Mouse (Mus musculus) MEL (cell line): Measurements from ENCODE around the gene P2rx4. TPM values are rescaled to one million over a fixed set of nuclear protein-coding genes. Genes with fewer than 3 reads are reported as not detected.
A peak's percentile ranks its signal among the peaks of the same experiment; 100 is the strongest.

Experiments used
- DNase-seq: peaks from one replicate; pipeline ENCODE4 v3.0.0; 2011; ENCODE audit warnings: low read depth, low spot score
- H3K27ac ChIP-seq: 2 replicates; pipeline ENCODE4 v1.5.1; 2012; ENCODE audit warnings: low read depth, mild to moderate bottlenecking, control low read depth, low read length, moderate library complexity; ENCODE audit not compliant: control insufficient read depth
- H3K27me3 ChIP-seq, 2 experiments: fragments of 150-350 bp in 1 of 2; sonication (generic) in 1 of 2; 2 replicates each; pipeline ENCODE4 v1.6.1; 2012; ENCODE audit warnings: low read length in 2 of 2, mild to moderate bottlenecking in 2 of 2, improper control_type of control experiment in 1 of 2, moderate library complexity in 1 of 2; ENCODE audit not compliant: insufficient read depth in 2 of 2, control insufficient read depth in 1 of 2
- H3K36me3 ChIP-seq, 2 experiments: 2 replicates each; pipeline ENCODE4 v1.6.1; 2012 to 2014; ENCODE audit warnings: low read length in 2 of 2, improper control_type of control experiment in 1 of 2, inconsistent platforms in 1 of 2, mild to moderate bottlenecking in 1 of 2; ENCODE audit not compliant: insufficient read depth in 2 of 2, control insufficient read depth in 1 of 2
- H3K4me1 ChIP-seq, 2 experiments: fragments of 150-350 bp in 1 of 2; sonication (generic) in 1 of 2; 2 replicates each; pipeline ENCODE4 v1.6.1; 2012; ENCODE audit warnings: low read length in 2 of 2, improper control_type of control experiment in 1 of 2, mild to moderate bottlenecking in 1 of 2; ENCODE audit not compliant: insufficient read depth in 2 of 2, control insufficient read depth in 1 of 2
- H3K4me3 ChIP-seq, 2 experiments: fragments of 150-350 bp in 1 of 2; sonication (generic) in 1 of 2; 2 replicates each; pipeline ENCODE4 v1.5.1; 2012; ENCODE audit warnings: low read depth in 2 of 2, low read length in 2 of 2, mild to moderate bottlenecking in 2 of 2, moderate library complexity in 2 of 2, control low read depth in 1 of 2, improper control_type of control experiment in 1 of 2; ENCODE audit not compliant: control insufficient read depth in 1 of 2, insufficient read depth in 1 of 2
- H3K79me2 ChIP-seq: 2 replicates; pipeline ENCODE4 v1.6.1; 2012; ENCODE audit warnings: mild to moderate bottlenecking, low read length, moderate library complexity; ENCODE audit not compliant: control insufficient read depth, poor library complexity, insufficient read depth
- H3K9ac ChIP-seq: 2 replicates; pipeline ENCODE4 v1.6.1; 2012; ENCODE audit warnings: low read depth, mild to moderate bottlenecking, control low read depth, low read length, moderate library complexity; ENCODE audit not compliant: control insufficient read depth, poor library complexity, severe bottlenecking
- H3K9me3 ChIP-seq: fragments of 150-350 bp; sonication (generic); replicated peaks from 2 replicates; pipeline ENCODE4 v1.6.1; 2012; ENCODE audit warnings: mild to moderate bottlenecking, low read length, improper control_type of control experiment, moderate library complexity; ENCODE audit not compliant: insufficient read depth
- CHD2 ChIP-seq: IDR thresholded peaks from 2 replicates; pipeline ENCODE4 v1.6.1; 2011; ENCODE audit warnings: low read length, improper control_type of control experiment
- CTCF ChIP-seq, 3 experiments: IDR thresholded peaks in 2 of 3; conservative IDR thresholded peaks in 1 of 3; 2 replicates each; pipeline ENCODE4 v1.5.1; 2011 to 2012; ENCODE audit warnings: low read length in 3 of 3, low read depth in 2 of 3, mild to moderate bottlenecking in 2 of 3, improper control_type of control experiment in 1 of 3, inconsistent platforms in 1 of 3, mixed read lengths in 1 of 3, moderate library complexity in 1 of 3; ENCODE audit not compliant: control insufficient read depth in 1 of 3, insufficient read depth in 1 of 3, poor library complexity in 1 of 3, severe bottlenecking in 1 of 3
- GATA1 ChIP-seq: IDR thresholded peaks from 2 replicates; pipeline ENCODE4 v1.6.1; 2011; ENCODE audit warnings: low read depth, low read length, improper control_type of control experiment
- JUND ChIP-seq: IDR thresholded peaks from 2 replicates; pipeline ENCODE4 v1.6.1; 2011; ENCODE audit warnings: low read depth, mild to moderate bottlenecking, improper control_type of control experiment, low read length
- KAT2A ChIP-seq: conservative IDR thresholded peaks from 2 replicates; pipeline ENCODE4 v1.6.1; 2012; ENCODE audit warnings: low read depth, low read length, improper control_type of control experiment, inconsistent platforms
- MAFK ChIP-seq: IDR thresholded peaks from 2 replicates; pipeline ENCODE4 v1.6.1; 2011; ENCODE audit warnings: low read depth, mild to moderate bottlenecking, low read length, improper control_type of control experiment, borderline replicate concordance
- MAX ChIP-seq: IDR thresholded peaks from 2 replicates; pipeline ENCODE4 v1.6.1; 2011; ENCODE audit warnings: low read length, improper control_type of control experiment
- MAZ ChIP-seq: IDR thresholded peaks from 2 replicates; pipeline ENCODE4 v1.6.1; 2012; ENCODE audit warnings: low read depth, mild to moderate bottlenecking, inconsistent platforms, low read length, improper control_type of control experiment
- MYC ChIP-seq: IDR thresholded peaks from 2 replicates; pipeline ENCODE4 v1.6.1; 2011; ENCODE audit warnings: low read depth, mild to moderate bottlenecking, low read length, improper control_type of control experiment, moderate library complexity
- NELFE ChIP-seq: IDR thresholded peaks from 2 replicates; pipeline ENCODE4 v1.6.1; 2011; ENCODE audit warnings: low read depth, low read length, improper control_type of control experiment
- NRF1 ChIP-seq: IDR thresholded peaks from 2 replicates; pipeline ENCODE4 v1.6.1; 2014; ENCODE audit warnings: low read depth, mild to moderate bottlenecking, inconsistent platforms, low read length, improper control_type of control experiment, moderate library complexity; ENCODE audit not compliant: poor library complexity, insufficient read depth, severe bottlenecking
- POLR2A ChIP-seq, 2 experiments: IDR thresholded peaks; 2 replicates each; pipeline ENCODE4 v1.6.1; 2011 to 2012; ENCODE audit warnings: low read length in 2 of 2, mild to moderate bottlenecking in 2 of 2, control low read depth in 1 of 2, improper control_type of control experiment in 1 of 2, low read depth in 1 of 2, moderate library complexity in 1 of 2; ENCODE audit not compliant: control insufficient read depth in 1 of 2, insufficient read depth in 1 of 2, poor library complexity in 1 of 2
- POLR2AphosphoS2 ChIP-seq: IDR thresholded peaks from 2 replicates; pipeline ENCODE4 v1.6.1; 2011; ENCODE audit warnings: low read length, improper control_type of control experiment
- POLR2AphosphoS5 ChIP-seq: IDR thresholded peaks from 2 replicates; pipeline ENCODE4 v1.6.1; 2012; ENCODE audit warnings: low read depth, borderline replicate concordance, mild to moderate bottlenecking, inconsistent platforms, low read length, moderate library complexity, mixed read lengths
- RAD21 ChIP-seq: IDR thresholded peaks from 2 replicates; pipeline ENCODE4 v1.6.1; 2011; ENCODE audit warnings: mild to moderate bottlenecking, low read depth, low read length, improper control_type of control experiment
- SIN3A ChIP-seq: IDR thresholded peaks from 2 replicates; pipeline ENCODE4 v1.6.1; 2012; ENCODE audit warnings: low read length, improper control_type of control experiment, inconsistent platforms
- SMC3 ChIP-seq: IDR thresholded peaks from 2 replicates; pipeline ENCODE4 v1.6.1; 2011; ENCODE audit warnings: low read depth, low read length, improper control_type of control experiment
- TAL1 ChIP-seq: IDR thresholded peaks from 2 replicates; pipeline ENCODE4 v1.6.1; 2012; ENCODE audit warnings: mild to moderate bottlenecking, inconsistent platforms, low read length, moderate library complexity, mixed read lengths
- TBP ChIP-seq: IDR thresholded peaks from 2 replicates; pipeline ENCODE4 v1.8.0; 2011; ENCODE audit warnings: low read depth, low read length, improper control_type of control experiment
- TCF12 ChIP-seq: IDR thresholded peaks from 2 replicates; pipeline ENCODE4 v1.6.1; 2014; ENCODE audit warnings: low read depth, mild to moderate bottlenecking, inconsistent platforms, low read length, improper control_type of control experiment, moderate library complexity
- UBTF ChIP-seq: IDR thresholded peaks from 2 replicates; pipeline ENCODE4 v1.6.1; 2012; ENCODE audit warnings: low read depth, mild to moderate bottlenecking, inconsistent platforms, low read length, improper control_type of control experiment, moderate library complexity, borderline replicate concordance; ENCODE audit not compliant: insufficient read depth
- USF1 ChIP-seq: IDR thresholded peaks from 2 replicates; pipeline ENCODE4 v1.6.1; 2014; ENCODE audit warnings: low read depth, mild to moderate bottlenecking, inconsistent platforms, low read length, improper control_type of control experiment, moderate library complexity
- USF2 ChIP-seq, 2 experiments: IDR thresholded peaks; 2 replicates each; pipeline ENCODE4 v1.6.1; 2011 to 2012; ENCODE audit warnings: improper control_type of control experiment in 2 of 2, low read length in 2 of 2, borderline replicate concordance in 1 of 2, inconsistent platforms in 1 of 2, low read depth in 1 of 2, mild to moderate bottlenecking in 1 of 2; ENCODE audit not compliant: insufficient read depth in 1 of 2
- ZC3H11A ChIP-seq: IDR thresholded peaks from 2 replicates; pipeline ENCODE4 v1.6.1; 2012; ENCODE audit warnings: low read depth, mild to moderate bottlenecking, inconsistent platforms, low read length, improper control_type of control experiment
- ZKSCAN1 ChIP-seq: IDR thresholded peaks from 2 replicates; pipeline ENCODE4 v1.6.1; 2012; ENCODE audit warnings: low read depth, mild to moderate bottlenecking, inconsistent platforms, low read length, improper control_type of control experiment, moderate library complexity
- ZMIZ1 ChIP-seq: IDR thresholded peaks from 2 replicates; pipeline ENCODE4 v1.6.1; 2012; ENCODE audit warnings: low read depth, mild to moderate bottlenecking, inconsistent platforms, low read length, improper control_type of control experiment, moderate library complexity
- ZNF384 ChIP-seq: IDR thresholded peaks from 2 replicates; pipeline ENCODE4 v1.6.1; 2012; ENCODE audit warnings: low read depth, mild to moderate bottlenecking, inconsistent platforms, low read length, improper control_type of control experiment
- polyA plus RNA-seq, 2 experiments: library from polyadenylated mRNA; stranded (reverse) in 1 of 2; unstranded in 1 of 2; fragments of >175 nt in 1 of 2; fragments of >200 nt in 1 of 2; gene quantifications; 2 replicates each; pipeline versions ENCODE4 v1.2.1 to v1.2.4; 2012; ENCODE audit warnings: low replicate concordance in 2 of 2, low read depth in 1 of 2; ENCODE audit not compliant: insufficient read length in 2 of 2, insufficient read depth in 1 of 2, missing spikeins in 1 of 2
- total RNA-seq: library from RNA; depleted of rRNA; stranded (reverse); fragments of 300-350 nt; gene quantifications from 2 replicates; pipeline ENCODE4 v1.2.3, GENCODE M21; 2012

The P2rx4 gene
- total and polyA plus RNA-seq, 3 experiments: 15.2 to 30.9 TPM; not detected in 1

DNA sequence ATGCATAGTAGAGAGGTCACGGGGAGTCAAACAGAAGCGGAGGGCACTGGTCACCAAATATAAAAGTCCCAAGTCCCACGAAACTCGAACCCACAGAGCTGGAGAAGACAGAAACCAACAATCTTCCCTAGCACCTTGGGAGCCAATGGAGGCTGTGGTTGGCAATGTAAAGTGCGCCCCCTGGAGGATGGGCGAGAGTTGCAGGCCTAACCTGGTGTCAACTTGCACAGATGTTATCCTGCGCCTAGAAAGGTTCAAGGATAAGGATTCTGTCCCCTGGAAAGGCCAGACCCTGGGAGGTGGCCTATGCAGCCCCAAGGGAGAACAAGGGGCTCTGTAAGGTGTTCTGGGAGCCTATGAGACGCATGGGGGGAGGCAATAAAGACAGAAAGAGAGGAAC, 24.0 kb downstream of the P2rx4 start:
- no peaks in the 10 kb centered on the region; a peak in 1 of 4 replicates for H3K36me3 ChIP-seq
- H3K9me3 ChIP-seq: no peaks in the 10 kb centered on the region
- no peak overlapping the region for H3K9ac ChIP-seq
- TF ChIP-seq ZMIZ1 (no peak), TCF12 (no peak), NELFE (no peak), MAZ (no peak), UBTF (no peak), CTCF (IDR thresholded peaks at IDR 0.05 in 2 of 3, conservative IDR thresholded peaks at IDR 0.05 in 1 of 3; ENCODE audit: control insufficient read depth in 1 of 3, insufficient read depth in 1 of 3, low read depth in 2 of 3, low read length in 3 of 3, poor library complexity in 1 of 3, severe bottlenecking in 1 of 3) (peak; percentile 84 to 97 (median 94)), POLR2AphosphoS2 (no peak), SMC3 (peak; percentile 71), POLR2AphosphoS5 (no peak), ZC3H11A (peak; percentile 63), MAX (no peak), RAD21 (peak; percentile 67), TBP (no peak), MAFK (no peak)
- H3K79me2 ChIP-seq: no peaks in the 10 kb centered on the region
- DNase-seq: peak; percentile 70
- H3K4me1 ChIP-seq: no peaks in the 10 kb centered on the region
- no peak overlapping the region for H3K27ac ChIP-seq
- H3K27me3 ChIP-seq: no peaks in the 10 kb centered on the region
- no peak overlapping the region for H3K4me3 ChIP-seq

DNA sequence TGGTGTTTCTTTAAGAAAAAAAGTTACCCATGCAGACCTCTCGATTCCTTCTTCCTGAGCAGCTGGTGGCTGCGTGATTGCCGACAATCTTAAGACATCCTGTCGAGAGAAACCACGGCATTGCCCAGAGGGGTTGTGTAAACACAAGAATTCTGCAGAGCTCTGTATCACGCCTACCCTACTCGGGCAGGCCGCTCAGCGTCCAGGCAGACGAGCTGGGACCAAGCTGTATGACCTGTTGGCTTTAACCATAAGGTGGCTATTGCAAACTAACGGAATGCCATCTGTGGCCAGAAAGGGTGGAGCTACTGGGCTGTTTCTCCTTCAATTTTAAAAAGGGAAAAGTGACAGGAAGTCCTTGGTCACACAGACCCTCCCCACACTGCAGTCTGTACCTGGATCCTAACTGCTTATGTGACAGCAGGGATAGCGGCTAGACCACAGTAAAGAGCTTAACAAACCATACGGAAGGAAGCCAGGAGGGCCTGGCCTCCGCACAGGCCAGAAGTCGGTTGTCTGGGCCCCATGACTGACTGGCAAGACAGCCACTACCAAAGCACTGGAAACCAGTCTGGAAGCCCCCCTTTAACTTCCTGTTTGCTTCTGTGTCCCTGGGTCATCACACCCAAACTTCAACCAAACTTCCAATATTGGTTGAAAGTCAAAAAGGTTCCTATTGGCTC, 24.8 kb downstream of the P2rx4 start:
- Histone ChIP-seq H3K27ac (no peak overlapping the region), H3K9ac (no peak overlapping the region), H3K4me1 (no peaks in the 10 kb centered on the region)

More for the DNA sequence above, 24.8 kb downstream of the P2rx4 start:
- Histone ChIP-seq H3K79me2 (no peaks in the 10 kb centered on the region), H3K9me3 (no peaks in the 10 kb centered on the region), H3K27me3 (no peaks in the 10 kb centered on the region), H3K36me3 (no peaks in the 10 kb centered on the region; a peak in 1 of 4 replicates), H3K4me3 (no peak overlapping the region)
- TF ChIP-seq ZNF384 (no peak), MAZ (no peak), GATA1 (no peak), TAL1 (no peak), SIN3A (no peak), POLR2A (IDR thresholded peaks at IDR 0.05; ENCODE audit: control insufficient read depth in 1 of 2, insufficient read depth in 1 of 2, low read depth in 1 of 2, low read length in 2 of 2, poor library complexity in 1 of 2) (no peak), CTCF (IDR thresholded peaks at IDR 0.05 in 2 of 3, conservative IDR thresholded peaks at IDR 0.05 in 1 of 3; ENCODE audit: control insufficient read depth in 1 of 3, insufficient read depth in 1 of 3, low read depth in 2 of 3, low read length in 3 of 3, poor library complexity in 1 of 3, severe bottlenecking in 1 of 3) (no peak), USF2 (IDR thresholded peaks at IDR 0.05; ENCODE audit: borderline replicate concordance in 1 of 2, insufficient read depth in 1 of 2, low read depth in 1 of 2, low read length in 2 of 2) (no peak), MYC (no peak), RAD21 (no peak), ZMIZ1 (no peak), KAT2A (no peak), ZKSCAN1 (no peak), CHD2 (no peak), TBP (no peak), JUND (no peak), NRF1 (no peak), TCF12 (no peak), USF1 (no peak)
- DNase-seq: no peak
